Mouse (Mus musculus) bone marrow, adult 2 months (tissue): Measurements from ENCODE around the gene Prf1. TPM values are rescaled to one million over a fixed set of nuclear protein-coding genes. Genes with fewer than 3 reads are reported as not detected.
A peak's percentile ranks its signal among the peaks of the same experiment; 100 is the strongest.

Source experiments
- H3K27ac ChIP-seq: fragments of 200-500 bp; 2 replicates; pipeline ENCODE4 v1.5.1; 2012; ENCODE audit warnings: low read depth, mild to moderate bottlenecking, control low read depth, inconsistent platforms, low read length; ENCODE audit not compliant: control insufficient read depth, poor library complexity, insufficient read depth
- H3K4me1 ChIP-seq: fragments of 200-500 bp; 2 replicates; pipeline ENCODE4 v1.6.1; 2011; ENCODE audit warnings: low read length; ENCODE audit not compliant: control insufficient read depth, insufficient read depth
- H3K4me3 ChIP-seq: fragments of 200-500 bp; replicated peaks from 2 replicates; pipeline ENCODE3; 2011; ENCODE audit warnings: mild to moderate bottlenecking, low read depth, low read length, control low read depth; ENCODE audit not compliant: control insufficient read depth
- CTCF ChIP-seq: fragments of 200-500 bp; IDR thresholded peaks from 2 replicates; pipeline ENCODE4 v1.5.1; 2011; ENCODE audit warnings: low read length, control low read depth; ENCODE audit not compliant: control insufficient read depth, insufficient read depth
- POLR2A ChIP-seq: fragments of 200-500 bp; IDR thresholded peaks from 2 replicates; pipeline ENCODE4 v1.6.1; 2011; ENCODE audit warnings: low read depth, mild to moderate bottlenecking, control low read depth, low read length, borderline replicate concordance; ENCODE audit not compliant: control insufficient read depth
- WGBS: fragments of 180-500 bp; shearing (Covaris S2); methylation state at CpG from one replicate; pipeline ENCODE4 v1.1.7; 2018; 5-methylcytosine and 5-hydroxymethylcytosine counted together
- polyA plus RNA-seq: library from polyadenylated mRNA; stranded (reverse); fragments of >200 nt; gene quantifications from 2 replicates; pipeline ENCODE4 v1.2.4, GENCODE M21; 2011; ENCODE audit warnings: low replicate concordance; ENCODE audit not compliant: missing spikeins, insufficient read depth, insufficient read length

Gene Prf1
- polyA plus RNA-seq, 1 experiment: 1.0 TPM

- WGBS: 34% methylated on average over 5 of the region's 5 CpGs
- H3K4me1 ChIP-seq: no peaks in the 10 kb centered on the region
- no peak for TF ChIP-seq POLR2A
- no peak overlapping the region for H3K27ac ChIP-seq
- no peak overlapping the region for H3K4me3 ChIP-seq
Measured at GRCm38 (mm10) chr10:61267378-61267777, 30.3 kb upstream of the Prf1 start.

GRCm38 (mm10) chr10:61272089-61272626, 25.5 kb upstream of the Prf1 start:
- H3K4me1 ChIP-seq: no peaks in the 10 kb centered on the region
- H3K27ac ChIP-seq: no peak overlapping the region
- no peak for TF ChIP-seq POLR2A
- no peak for TF ChIP-seq CTCF
- 71% methylated on average over 8 of the region's 8 CpGs for WGBS
- no peak overlapping the region for H3K4me3 ChIP-seq

GRCm38 (mm10) chr10:61272631-61273030, 25.0 kb upstream of the Prf1 start:
- Histone ChIP-seq H3K4me1 (no peaks in the 10 kb centered on the region), H3K27ac (0 out of 2 replicates have a peak overlapping the region, but pooled peaks have one; percentile 17), H3K4me3 (no peak overlapping the region)
- TF ChIP-seq CTCF (no peak), POLR2A (no peak)
- 71% methylated on average over 5 of the region's 5 CpGs for WGBS

GRCm38 (mm10) chr10:61273081-61273843, 24.4 kb upstream of the Prf1 start, which contains the start of gene Adamts14:
Gene Adamts14 (minus strand): TSS chr10:61273438.
- WGBS: 3% methylated on average over 73 of the region's 75 CpGs
- H3K4me3 ChIP-seq: no peak within 1 kb of the TSS

GRCm38 (mm10) chr10:61273844-61274215, 23.8 kb upstream of the Prf1 start:
- WGBS: 43% methylated on average over 7 of the region's 7 CpGs
- H3K4me1 ChIP-seq: no peaks in the 10 kb centered on the region
- H3K27ac ChIP-seq: peak overlapping the region; percentile 29; the same call in 1 of the 2 replicates
- no peak overlapping the region for H3K4me3 ChIP-seq
- TF ChIP-seq CTCF (no peak), POLR2A (no peak)

More at GRCm38 (mm10) chr10:61273081-61273843, 24.4 kb upstream of the Prf1 start, which contains the start of gene Adamts14:
- no peaks in the 10 kb centered on the region for H3K4me1 ChIP-seq
- H3K27ac ChIP-seq: peak within 1 kb of the TSS; percentile 29; the same call in 1 of the 2 replicates
- TF ChIP-seq POLR2A (no peak), CTCF (no peak)

- no peaks in the 10 kb centered on the region for H3K4me1 ChIP-seq
- H3K27ac ChIP-seq: no peak overlapping the region
- no peak overlapping the region for H3K4me3 ChIP-seq
- TF ChIP-seq POLR2A: no peak
- TF ChIP-seq CTCF: no peak
- 44% methylated on average over 2 of the region's 2 CpGs for WGBS
Measured at GRCm38 (mm10) chr10:61274532-61274931, 23.1 kb upstream of the Prf1 start.

GRCm38 (mm10) chr10:61275669-61276110, 21.9 kb upstream of the Prf1 start:
- Histone ChIP-seq H3K4me3 (no peak overlapping the region), H3K27ac (no peak overlapping the region), H3K4me1 (no peaks in the 10 kb centered on the region)
- no peak for TF ChIP-seq POLR2A
- peak; percentile 44 for TF ChIP-seq CTCF
- WGBS: 2% methylated on average over 5 of the region's 5 CpGs

GRCm38 (mm10) chr10:61277051-61277450, 20.6 kb upstream of the Prf1 start:
- Histone ChIP-seq H3K4me1 (no peaks in the 10 kb centered on the region), H3K4me3 (no peak overlapping the region), H3K27ac (no peak overlapping the region)
- TF ChIP-seq POLR2A: no peak
- TF ChIP-seq CTCF: no peak
- WGBS: 85% methylated on average over 6 of the region's 6 CpGs
